Mouse (Mus musculus) small intestine, adult 2 months (tissue): ENCODE data around the gene Hist2h3b.
"Not testable (repeated sequence)": the region's sequence is repeated elsewhere in the genome, so short reads cannot be mapped to it uniquely, and the experiment has no call there.

ENCODE experiments used
- CTCF ChIP-seq: fragments of 200-500 bp; IDR thresholded peaks from 2 replicates; pipeline ENCODE4 v1.5.1; 2012; ENCODE audit warnings: low read depth, mild to moderate bottlenecking, control low read depth, inconsistent platforms, low read length, moderate library complexity, mixed read lengths; ENCODE audit not compliant: insufficient replicate concordance, insufficient read length; ENCODE audit errors: extremely low read depth
- POLR2A ChIP-seq: fragments of 200-500 bp; IDR thresholded peaks from 2 replicates; pipeline ENCODE4 v1.6.1; 2012; ENCODE audit warnings: low read depth, mild to moderate bottlenecking, control low read depth, inconsistent platforms, low read length, moderate library complexity

- not testable (repeated sequence) for TF ChIP-seq CTCF
- peak; percentile 64; the same call in 1 of the 2 replicates for TF ChIP-seq POLR2A
Observed at GRCm38 (mm10) chr3:96220131-96220764, 48.2 kb upstream of the Hist2h3b start.
